Mouse (Mus musculus) liver, postnatal 0 days (tissue): ENCODE results near the gene Adgb. TPM values are rescaled to one million over a fixed set of nuclear protein-coding genes. Genes with fewer than 3 reads are reported as not detected.

Experiments
- ATAC-seq: fragments of 200-750 bp; cut with Nextera tagmentation; 2 replicates; pipeline ENCODE4 v1.8.0; 2017; ENCODE audit warnings: mild to moderate bottlenecking, moderate library complexity
- DNase-seq: peaks from one replicate; pipeline ENCODE4 v3.0.0-alpha.2; 2016
- H3K27ac ChIP-seq: fragments of 300-500 bp; sonication (generic); 2 replicates; pipeline ENCODE4 v1.5.1; 2014; ENCODE audit warnings: antibody characterized with exemption, moderate library complexity, mild to moderate bottlenecking, low read depth
- H3K27me3 ChIP-seq: fragments of 300-500 bp; sonication (generic); 2 replicates; pipeline ENCODE4 v1.6.1; 2014; ENCODE audit warnings: low read length, control low read depth, mixed read lengths; ENCODE audit not compliant: insufficient read depth
- H3K36me3 ChIP-seq: fragments of 300-500 bp; sonication (generic); replicated peaks from 2 replicates; pipeline ENCODE4 v1.6.1; 2014; ENCODE audit warnings: mild to moderate bottlenecking, control low read depth, low read length, moderate library complexity, mixed read lengths; ENCODE audit not compliant: insufficient read depth
- H3K4me1 ChIP-seq: fragments of 300-500 bp; sonication (generic); 2 replicates; pipeline ENCODE4 v1.6.1; 2014; ENCODE audit warnings: antibody characterized with exemption, mild to moderate bottlenecking, control low read depth; ENCODE audit not compliant: insufficient read depth
- H3K4me2 ChIP-seq: fragments of 300-500 bp; sonication (generic); 2 replicates; pipeline ENCODE4 v1.6.1; 2014; ENCODE audit warnings: low read depth, mild to moderate bottlenecking, low read length, moderate library complexity, mixed read lengths
- H3K4me3 ChIP-seq: fragments of 300-500 bp; sonication (generic); 2 replicates; pipeline ENCODE4 v1.5.1; 2014; ENCODE audit warnings: low read depth, low read length
- H3K9ac ChIP-seq: fragments of 300-500 bp; sonication (generic); replicated peaks from 2 replicates; pipeline ENCODE4 v1.6.1; 2014; ENCODE audit warnings: mild to moderate bottlenecking, moderate library complexity
- H3K9me3 ChIP-seq: fragments of 300-500 bp; sonication (generic); 2 replicates; pipeline ENCODE4 v1.6.1; 2016; ENCODE audit warnings: mild to moderate bottlenecking, control low read depth, low read length, mixed read lengths
- CTCF ChIP-seq: sonication (generic); IDR thresholded peaks from 2 replicates; pipeline ENCODE4 v1.5.1; 2016; ENCODE audit warnings: antibody characterized with exemption, low read depth
- EP300 ChIP-seq: IDR thresholded peaks from 2 replicates; pipeline ENCODE4 v1.6.1; 2016; ENCODE audit warnings: antibody characterized with exemption, low read depth, mild to moderate bottlenecking
- WGBS: fragments of 180-500 bp; shearing (Covaris S2); extraction: QIAGEN DNeasy Blood & Tissue Kit; methylation state at CpG from one replicate; pipeline ENCODE4 v1.1.7; 2014; ENCODE audit not compliant: insufficient replicate concordance; 5-methylcytosine and 5-hydroxymethylcytosine counted together
- polyA plus RNA-seq: library from polyadenylated mRNA; unstranded; fragments of >200 nt; fragmentation: Nextera tagmentation; extraction: Ambion mirVana; gene quantifications from 2 replicates; pipeline ENCODE4 v1.2.1, GENCODE M21; 2015

Adgb gene
- polyA plus RNA-seq, 1 experiment from 2014 or later = 0.81 TPM

- Histone ChIP-seq H3K9me3 (no peaks in the 10 kb centered on the region), H3K27me3 (no peaks in the 10 kb centered on the region), H3K36me3 (no peaks in the 10 kb centered on the region), H3K4me3 (no peak overlapping the region), H3K9ac (no peak overlapping the region), H3K4me1 (peaks cover 6% of the 10 kb centered on the region), H3K27ac (no peak overlapping the region), H3K4me2 (no peak overlapping the region)
- no peak for DNase-seq
- WGBS = 36% methylated on average over 2 of the region's 2 CpGs
- TF ChIP-seq CTCF (no peak), EP300 (no peak)
- no peak for ATAC-seq
These were observed 12.0 kb downstream of the Adgb start for GRCm38 (mm10) chr10:10460113-10460512.

- ATAC-seq (peak; percentile 82), DNase-seq (peak; percentile 35)
- H3K9ac ChIP-seq = no peak overlapping the region
- peaks cover 6% of the 10 kb centered on the region for H3K4me1 ChIP-seq
- peak; percentile 55; the same call in 1 of the 2 replicates for TF ChIP-seq EP300
- no peak for TF ChIP-seq CTCF
- H3K27ac ChIP-seq = peak overlapping the region; percentile 55; the same call in 1 of the 2 replicates
- H3K4me2 ChIP-seq = no peak overlapping the region
- H3K4me3 ChIP-seq = no peak overlapping the region
- WGBS = 45% methylated on average over 5 of the region's 5 CpGs
- H3K36me3 ChIP-seq = no peaks in the 10 kb centered on the region
- H3K9me3 ChIP-seq = no peaks in the 10 kb centered on the region
- no peaks in the 10 kb centered on the region for H3K27me3 ChIP-seq
These were observed 15.1 kb downstream of the Adgb start for GRCm38 (mm10) chr10:10456991-10457390.

DNA sequence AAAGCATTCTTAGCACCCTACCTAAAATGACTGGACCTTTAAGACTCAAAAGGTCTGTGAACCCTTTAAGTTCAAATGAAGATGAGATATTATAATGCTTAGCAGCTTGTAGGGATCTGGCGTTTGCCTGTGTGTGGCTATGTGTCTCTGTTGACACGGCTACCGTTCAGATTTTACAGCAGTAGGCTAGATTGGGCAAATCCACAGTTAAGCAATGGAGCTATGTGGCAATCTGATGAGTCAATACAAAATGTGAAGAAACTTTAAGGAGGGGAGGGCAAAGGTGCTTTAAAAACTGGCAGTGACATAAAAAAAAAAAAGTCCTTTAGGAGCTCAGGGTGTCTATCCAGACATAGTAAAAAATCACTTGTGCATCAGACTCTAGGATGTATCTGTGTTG is 23.1 kb downstream of the Adgb start:
- ATAC-seq (peak; percentile 99), DNase-seq (peak; percentile 58)
- Histone ChIP-seq H3K4me2 (no peak overlapping the region), H3K27ac (peak overlapping the region; percentile 45; the same call in 1 of the 2 replicates), H3K9me3 (no peaks in the 10 kb centered on the region), H3K36me3 (no peaks in the 10 kb centered on the region), H3K4me1 (peaks cover 3% of the 10 kb centered on the region; the same call in 1 of the 2 replicates), H3K4me3 (no peak overlapping the region), H3K27me3 (no peaks in the 10 kb centered on the region), H3K9ac (no peak overlapping the region)
- TF ChIP-seq EP300 (peak; percentile 84), CTCF (no peak)
- 40% methylated on average over 3 of the region's 3 CpGs for WGBS

DNA sequence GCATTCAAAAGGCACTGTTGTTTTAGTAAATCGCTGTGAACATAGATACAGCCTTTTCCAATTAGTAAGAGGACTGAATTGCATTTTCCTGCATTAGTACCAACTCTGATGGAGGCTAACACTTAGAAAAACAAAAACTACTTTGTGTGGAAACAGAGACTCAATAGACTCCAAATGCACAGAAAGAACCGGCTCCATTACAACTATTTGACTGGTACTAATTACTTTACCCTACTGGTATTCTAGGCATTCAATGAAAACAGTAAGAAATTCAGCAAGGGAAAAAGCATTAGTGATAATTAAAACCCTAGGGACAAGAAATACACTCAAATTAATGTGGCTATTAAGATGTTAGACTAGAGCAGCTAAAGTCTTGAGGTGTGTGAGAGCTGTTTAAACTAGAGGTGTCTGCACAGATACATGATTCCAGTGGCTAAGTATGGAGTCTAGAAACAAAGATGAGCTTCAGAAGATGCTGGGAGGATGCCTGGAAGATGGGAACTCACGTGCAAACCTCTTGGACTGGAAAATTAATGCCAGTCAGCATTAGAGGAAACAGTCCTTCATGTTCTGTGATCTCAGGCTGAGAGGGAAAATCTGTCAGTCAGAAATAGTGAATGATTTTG is 27.2 kb downstream of the Adgb start:
- H3K4me3 ChIP-seq = no peak overlapping the region
- no peaks in the 10 kb centered on the region for H3K27me3 ChIP-seq
- no peak overlapping the region for H3K9ac ChIP-seq
- no peak overlapping the region for H3K27ac ChIP-seq
- WGBS = 70% methylated on average over 3 of the region's 3 CpGs
- TF ChIP-seq EP300 (no peak), CTCF (no peak)
- no peaks in the 10 kb centered on the region for H3K9me3 ChIP-seq
- H3K36me3 ChIP-seq = no peaks in the 10 kb centered on the region
- H3K4me2 ChIP-seq = no peak overlapping the region
- no peak for ATAC-seq
- H3K4me1 ChIP-seq = peaks cover 3% of the 10 kb centered on the region; the same call in 1 of the 2 replicates
- no peak for DNase-seq

DNA sequence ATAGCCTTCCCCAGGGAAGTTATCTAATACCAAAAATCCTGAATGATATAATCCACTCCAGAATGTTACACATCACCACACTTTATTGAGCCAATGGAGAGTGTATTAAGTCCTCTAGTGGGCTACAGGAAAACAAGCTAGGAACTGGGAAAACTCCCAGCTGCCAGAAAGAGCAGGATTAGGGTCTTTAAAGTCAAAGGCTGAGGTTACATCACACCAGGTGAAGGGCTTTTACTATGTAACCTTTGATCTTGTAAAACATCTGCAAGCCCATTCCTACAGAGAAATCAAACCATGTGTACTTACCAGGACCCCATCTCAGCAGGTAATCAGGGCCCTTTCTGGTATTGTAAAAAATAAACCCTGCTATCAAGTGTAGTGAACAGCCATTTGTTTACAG is 28.6 kb downstream of the Adgb start:
- no peak overlapping the region for H3K9ac ChIP-seq
- DNase-seq = no peak
- no peak for TF ChIP-seq EP300
- no peak for TF ChIP-seq CTCF

GRCm38 (mm10) chr10:10435014-10435413 is 37.1 kb downstream of the Adgb start:
- WGBS = 59% methylated on average over 1 of the region's 1 CpGs
- Histone ChIP-seq H3K9ac (no peak overlapping the region), H3K4me1 (no peaks in the 10 kb centered on the region), H3K4me2 (no peak overlapping the region), H3K36me3 (no peaks in the 10 kb centered on the region), H3K27me3 (no peaks in the 10 kb centered on the region), H3K4me3 (no peak overlapping the region), H3K27ac (no peak overlapping the region), H3K9me3 (no peaks in the 10 kb centered on the region)
- TF ChIP-seq CTCF = no peak
- TF ChIP-seq EP300 = no peak
- DNase-seq = no peak
- ATAC-seq = no peak

More for the DNA sequence above, 28.6 kb downstream of the Adgb start:
- no peaks in the 10 kb centered on the region for H3K36me3 ChIP-seq
- H3K4me2 ChIP-seq = no peak overlapping the region
- ATAC-seq = no peak
- H3K4me1 ChIP-seq = no peaks in the 10 kb centered on the region
- H3K27ac ChIP-seq = no peak overlapping the region
- H3K27me3 ChIP-seq = no peaks in the 10 kb centered on the region
- no peak overlapping the region for H3K4me3 ChIP-seq
- H3K9me3 ChIP-seq = no peaks in the 10 kb centered on the region

GRCm38 (mm10) chr10:10429635-10430034 is 42.5 kb downstream of the Adgb start:
- ATAC-seq = no peak

More at GRCm38 (mm10) chr10:10429635-10430034, 42.5 kb downstream of the Adgb start:
- Histone ChIP-seq H3K36me3 (no peaks in the 10 kb centered on the region), H3K9ac (no peak overlapping the region), H3K9me3 (no peaks in the 10 kb centered on the region), H3K4me1 (no peaks in the 10 kb centered on the region), H3K27ac (peak overlapping the region; percentile 45), H3K27me3 (no peaks in the 10 kb centered on the region), H3K4me2 (no peak overlapping the region), H3K4me3 (no peak overlapping the region)
- DNase-seq = no peak
- no peak for TF ChIP-seq CTCF
- TF ChIP-seq EP300 = no peak
- 47% methylated on average over 5 of the region's 5 CpGs for WGBS
